Mouse (Mus musculus) stomach, postnatal 0 days (tissue): ENCODE measurements around the gene Mrtfa.

Source experiments
- CTCF ChIP-seq: IDR thresholded peaks from 2 replicates; pipeline ENCODE4 v1.5.1; 2016; ENCODE audit warnings: antibody characterized with exemption, low read depth, mild to moderate bottlenecking, moderate library complexity
- EP300 ChIP-seq: optimal IDR thresholded peaks from 2 replicates; pipeline ENCODE3; 2016; ENCODE audit warnings: antibody characterized with exemption

- TF ChIP-seq CTCF = no peak
- TF ChIP-seq EP300 = no peak
Observed at GRCm38 (mm10) chr15:81026901-81027300, 163.7 kb downstream of the Mrtfa start.
